Mouse (Mus musculus) G1E (cell line): Measurements from ENCODE around the gene Arhgef7.

Experiments used
- CTCF ChIP-seq: IDR thresholded peaks from 2 replicates; pipeline ENCODE4 v1.5.1; 2012; ENCODE audit warnings: low read depth, low read length, inconsistent platforms, mixed read lengths
- GATA1 ChIP-seq: IDR thresholded peaks from 2 replicates; pipeline ENCODE4 v1.6.1; 2012; ENCODE audit warnings: borderline replicate concordance, low read length, inconsistent platforms, mixed read lengths
- GATA2 ChIP-seq: IDR thresholded peaks from 2 replicates; pipeline ENCODE4 v1.6.1; 2012; ENCODE audit warnings: low read depth, low read length, inconsistent platforms, borderline replicate concordance
- TAL1 ChIP-seq: conservative IDR thresholded peaks from 2 replicates; pipeline ENCODE4 v1.6.1; 2012; ENCODE audit warnings: low read depth, low read length, inconsistent platforms, mixed read lengths

DNA sequence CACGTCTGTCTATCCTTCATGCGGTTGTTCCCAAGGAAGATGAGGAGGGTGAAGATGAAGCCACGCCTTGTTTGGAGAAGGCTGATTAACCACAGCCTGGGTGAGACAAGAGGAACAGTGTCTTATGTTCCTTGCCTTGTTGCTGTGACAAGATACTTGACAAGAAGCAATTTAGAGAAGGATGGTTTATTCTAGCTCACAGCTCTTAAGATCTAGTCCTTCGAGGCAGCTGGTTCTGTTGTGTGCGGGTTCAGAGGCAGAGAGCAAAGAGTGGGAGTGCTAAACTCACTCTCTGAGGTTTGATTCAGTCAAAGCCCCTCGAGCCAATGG lies 26.5 kb upstream of the Arhgef7 start, which contains the start of gene 1700016D06Rik:
- TF ChIP-seq GATA1 (no peak), CTCF (no peak), GATA2 (no peak), TAL1 (no peak)
